Mouse (Mus musculus) liver, embryonic 12.5 days (tissue): ENCODE data around the gene Pdcd1. TPM values are rescaled to one million over a fixed set of nuclear protein-coding genes. Genes with fewer than 3 reads are reported as not detected.
A peak's percentile ranks its signal among the peaks of the same experiment; 100 is the strongest.
"Not testable (repeated sequence)": the region's sequence is repeated elsewhere in the genome, so short reads cannot be mapped to it uniquely, and the experiment has no call there.

Experiments used
- ATAC-seq: fragments of 200-750 bp; cut with Nextera tagmentation; 2 replicates; pipeline ENCODE4 v1.8.0; 2017; ENCODE audit warnings: moderate number of reproducible peaks, mild to moderate bottlenecking, moderate library complexity
- H3K27ac ChIP-seq: fragments of 300-500 bp; sonication (generic); 2 replicates; pipeline ENCODE4 v1.5.1; 2016; ENCODE audit warnings: mild to moderate bottlenecking
- H3K27me3 ChIP-seq: fragments of 300-500 bp; sonication (generic); replicated peaks from 2 replicates; pipeline ENCODE4 v1.6.1; 2016; ENCODE audit warnings: mild to moderate bottlenecking, moderate library complexity
- H3K36me3 ChIP-seq: fragments of 300-500 bp; sonication (generic); 2 replicates; pipeline ENCODE4 v1.6.1; 2016; ENCODE audit warnings: mild to moderate bottlenecking, moderate library complexity
- H3K4me1 ChIP-seq: fragments of 300-500 bp; sonication (generic); 2 replicates; pipeline ENCODE4 v1.6.1; 2016
- H3K4me2 ChIP-seq: fragments of 300-500 bp; sonication (generic); 2 replicates; pipeline ENCODE4 v1.6.1; 2016; ENCODE audit warnings: mild to moderate bottlenecking, moderate library complexity
- H3K4me3 ChIP-seq: fragments of 300-500 bp; sonication (generic); 2 replicates; pipeline ENCODE4 v1.5.1; 2016; ENCODE audit warnings: mild to moderate bottlenecking, moderate library complexity
- H3K9ac ChIP-seq: fragments of 300-500 bp; sonication (generic); 2 replicates; pipeline ENCODE4 v1.6.1; 2016; ENCODE audit warnings: mild to moderate bottlenecking, moderate library complexity
- H3K9me3 ChIP-seq: fragments of 300-500 bp; sonication (generic); replicated peaks from 2 replicates; pipeline ENCODE4 v1.6.1; 2016; ENCODE audit warnings: mild to moderate bottlenecking, moderate library complexity
- WGBS: fragments of 180-500 bp; shearing (Covaris S2); methylation state at CpG from one replicate; pipeline ENCODE4 v1.1.7; 2016; ENCODE audit not compliant: insufficient replicate concordance; 5-methylcytosine and 5-hydroxymethylcytosine counted together
- polyA plus RNA-seq: library from polyadenylated mRNA; unstranded; fragments of >200 nt; fragmentation: Nextera tagmentation; extraction: Ambion mirVana; gene quantifications from 2 replicates; pipeline ENCODE4 v1.2.1, GENCODE M21; 2016

The Pdcd1 gene
- polyA plus RNA-seq, 1 experiment from 2014 or later = not detected

DNA sequence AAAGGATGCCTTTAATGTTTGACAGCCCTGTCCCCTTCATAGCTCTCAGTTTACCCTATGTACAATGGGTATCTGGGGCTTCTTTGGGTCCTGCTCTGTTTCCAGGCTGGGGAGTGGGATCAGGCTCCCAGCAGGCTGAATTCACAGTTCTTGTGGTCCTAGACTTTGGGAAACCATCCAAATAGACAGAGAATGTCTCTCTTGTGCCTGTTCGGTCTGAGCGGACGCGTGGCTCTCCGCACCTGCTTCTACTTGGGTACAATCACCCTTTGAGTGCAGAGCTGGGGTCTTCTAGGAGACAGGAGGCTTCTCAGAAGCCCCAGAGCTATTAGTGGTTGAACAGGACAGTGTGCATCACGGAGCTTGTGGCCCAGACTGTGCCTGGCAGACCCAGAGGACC is 32.2 kb downstream of the Pdcd1 start, which contains the start of gene Neu4:
TSS of gene Neu4 (plus strand) at position 301 of the 400 bp plus-strand sequence.
- no peak within 1 kb of the TSS for H3K4me3 ChIP-seq
- H3K9ac ChIP-seq = no peak within 1 kb of the TSS
- H3K4me1 ChIP-seq = no peaks in the 10 kb centered on the region
- 69% methylated on average over 6 of the region's 6 CpGs for WGBS
- H3K4me2 ChIP-seq = no peak within 1 kb of the TSS
- no peaks in the 10 kb centered on the region for H3K36me3 ChIP-seq
- H3K27ac ChIP-seq = no peak within 1 kb of the TSS
- H3K9me3 ChIP-seq = no peaks in the 10 kb centered on the region
- ATAC-seq = no peak
- H3K27me3 ChIP-seq = no peaks in the 10 kb centered on the region

DNA sequence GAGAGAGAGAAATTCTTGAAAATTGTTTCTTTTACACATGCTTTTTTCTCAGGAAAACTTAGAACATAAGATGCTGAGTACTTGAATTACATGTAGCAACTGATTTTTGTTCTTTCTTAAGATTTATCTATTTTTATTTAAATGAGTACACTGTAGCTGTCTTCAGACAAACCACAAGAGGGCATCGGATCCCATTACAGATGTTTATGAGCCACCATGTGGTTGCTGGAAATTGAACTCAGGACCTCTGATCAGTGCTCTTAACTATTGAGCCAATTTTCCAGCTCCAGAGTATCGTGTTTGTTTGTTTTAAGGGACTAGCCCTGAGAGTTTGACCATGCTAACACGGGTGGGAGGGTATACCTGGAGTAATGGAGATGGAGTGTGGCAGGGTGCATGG is 40.7 kb downstream of the Pdcd1 start:
- no peaks in the 10 kb centered on the region for H3K27me3 ChIP-seq
- H3K4me2 ChIP-seq = no peak overlapping the region
- no peaks in the 10 kb centered on the region for H3K36me3 ChIP-seq
- WGBS = 35% methylated on average over 3 of the region's 3 CpGs
- no peaks in the 10 kb centered on the region for H3K9me3 ChIP-seq
- no peak for ATAC-seq
- H3K4me1 ChIP-seq = no peaks in the 10 kb centered on the region
- no peak overlapping the region for H3K9ac ChIP-seq
- H3K27ac ChIP-seq = no peak overlapping the region
- no peak overlapping the region for H3K4me3 ChIP-seq

DNA sequence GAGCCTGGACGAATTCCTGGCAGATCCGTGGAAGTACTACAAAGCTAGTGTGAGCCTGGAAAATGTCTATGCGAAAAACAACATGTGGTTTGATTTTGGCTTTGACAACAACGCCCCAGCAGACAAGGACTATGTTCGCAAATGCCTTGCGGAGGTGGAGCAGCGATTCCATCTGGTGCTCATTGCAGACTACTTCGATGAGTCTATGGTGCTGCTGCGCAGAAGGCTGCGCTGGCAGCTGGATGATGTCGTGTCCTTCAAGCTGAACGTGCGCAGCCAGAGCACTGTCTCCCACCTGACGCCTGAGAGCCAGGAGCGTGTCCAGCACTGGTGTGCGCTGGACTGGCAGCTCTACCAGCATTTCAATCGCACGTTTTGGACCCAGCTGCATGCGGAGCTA is 43.5 kb downstream of the Pdcd1 start:
- H3K4me2 ChIP-seq, H3K27ac ChIP-seq, H3K36me3 ChIP-seq, ATAC-seq, H3K9ac ChIP-seq, H3K27me3 ChIP-seq, H3K9me3 ChIP-seq, H3K4me1 ChIP-seq, H3K4me3 ChIP-seq: not testable (repeated sequence)
- 79% methylated on average over 16 of the region's 19 CpGs for whole genome bisulfite sequencing

DNA sequence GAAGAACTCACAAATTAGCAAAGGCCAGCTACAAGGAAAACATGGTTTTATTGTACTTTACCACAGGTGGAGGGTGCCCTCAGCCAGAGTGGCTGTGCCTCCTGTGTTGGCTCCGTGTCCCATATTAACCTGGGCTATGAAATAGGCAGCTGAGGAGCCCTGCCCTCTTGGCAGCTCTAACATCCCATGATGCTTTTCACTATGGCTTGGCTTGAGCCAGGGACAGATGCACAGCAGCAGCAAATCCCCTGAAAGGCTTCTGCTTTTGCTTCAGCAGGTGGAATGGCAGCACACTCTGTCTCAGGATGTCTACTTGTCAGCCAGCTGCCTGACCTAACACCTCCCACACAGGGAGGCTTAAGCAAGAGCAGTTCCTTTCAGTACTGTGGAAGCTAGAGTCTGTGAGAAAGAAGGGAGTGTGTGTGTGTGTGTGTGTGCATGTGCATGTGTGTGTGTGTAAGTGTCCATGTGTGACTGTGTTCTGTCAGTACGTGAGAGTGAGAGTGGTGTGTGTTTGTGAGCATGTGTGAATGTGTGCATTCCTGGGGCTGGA is 46.3 kb downstream of the Pdcd1 start:
- not testable (repeated sequence) for ATAC-seq
- WGBS = 64% methylated on average over 2 of the region's 2 CpGs

DNA sequence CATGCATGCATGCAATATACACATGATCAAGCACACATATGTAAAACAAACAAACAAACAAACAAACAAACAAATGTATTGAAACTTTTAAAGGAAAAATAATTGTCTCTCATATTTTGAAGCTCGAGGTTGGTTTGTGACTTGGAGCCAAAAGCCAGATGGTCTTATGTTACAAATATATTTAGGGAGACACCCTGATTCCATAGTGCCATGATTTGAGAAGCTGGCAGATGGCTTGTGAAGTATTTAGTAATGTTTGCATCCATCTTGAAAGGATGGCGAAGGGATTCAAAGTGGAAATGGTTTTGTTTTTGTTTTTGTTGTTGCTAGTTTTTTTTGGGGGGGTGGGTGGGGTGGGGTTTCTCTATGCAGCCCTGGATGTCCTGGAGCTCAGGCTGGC is 51.3 kb downstream of the Pdcd1 start:
- ATAC-seq = no peak
- Histone ChIP-seq H3K4me3 (no peak overlapping the region), H3K27me3 (no peaks in the 10 kb centered on the region), H3K27ac (no peak overlapping the region), H3K4me1 (no peaks in the 10 kb centered on the region), H3K9ac (no peak overlapping the region), H3K36me3 (no peaks in the 10 kb centered on the region), H3K9me3 (no peaks in the 10 kb centered on the region), H3K4me2 (no peak overlapping the region)
- 49% methylated on average over 2 of the region's 2 CpGs for WGBS

More for the DNA sequence above, 46.3 kb downstream of the Pdcd1 start:
- H3K27me3 ChIP-seq, H3K9ac ChIP-seq, H3K27ac ChIP-seq, H3K36me3 ChIP-seq, H3K4me3 ChIP-seq, H3K4me1 ChIP-seq, H3K9me3 ChIP-seq, H3K4me2 ChIP-seq: not testable (repeated sequence)

DNA sequence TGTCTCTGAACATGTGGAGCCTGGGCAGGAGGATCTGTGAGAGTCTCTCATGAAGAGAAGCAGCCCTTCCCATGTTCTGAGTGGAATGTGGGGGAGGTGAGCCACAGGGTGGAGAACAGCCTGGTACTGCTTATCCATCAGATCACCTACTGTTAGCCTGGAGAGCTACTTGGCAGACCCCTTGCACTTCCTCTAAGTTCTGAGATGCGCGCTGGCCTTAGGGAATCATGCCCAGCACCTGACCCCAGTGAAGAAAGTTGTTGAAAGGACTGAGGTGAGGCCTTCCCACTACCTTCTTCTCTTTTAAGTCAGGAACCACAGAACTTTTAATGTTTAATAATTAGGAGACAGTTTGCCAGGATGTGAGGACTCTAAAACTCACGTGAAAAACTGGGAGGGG is 60.9 kb downstream of the Pdcd1 start:
- not testable (repeated sequence) for H3K4me1 ChIP-seq, H3K27ac ChIP-seq, H3K4me2 ChIP-seq, H3K36me3 ChIP-seq, H3K9ac ChIP-seq, H3K4me3 ChIP-seq, H3K9me3 ChIP-seq, ATAC-seq, H3K27me3 ChIP-seq
- WGBS = 52% methylated on average over 3 of the region's 3 CpGs

DNA sequence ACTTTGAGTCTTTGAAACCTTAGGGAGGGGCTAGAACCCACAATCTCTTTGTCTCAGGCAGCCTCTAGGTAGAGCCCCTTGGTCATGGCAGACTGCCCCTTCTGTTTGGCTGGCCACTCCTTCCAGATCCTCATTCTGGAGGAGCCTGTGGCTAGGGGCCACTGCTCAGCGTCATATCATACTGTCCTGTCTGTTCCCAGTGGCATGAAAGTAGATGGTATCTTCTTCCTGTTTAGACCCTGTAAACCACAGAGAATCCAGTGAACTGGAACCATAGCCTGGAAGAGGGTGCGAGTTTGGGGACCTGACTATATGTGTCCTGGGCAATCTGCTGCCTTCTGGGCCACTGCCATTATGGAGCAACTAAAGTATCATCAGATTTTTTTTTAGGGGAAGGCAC is 61.3 kb downstream of the Pdcd1 start:
- ATAC-seq = peak; percentile 21; the same call in 1 of the 2 replicates

DNA sequence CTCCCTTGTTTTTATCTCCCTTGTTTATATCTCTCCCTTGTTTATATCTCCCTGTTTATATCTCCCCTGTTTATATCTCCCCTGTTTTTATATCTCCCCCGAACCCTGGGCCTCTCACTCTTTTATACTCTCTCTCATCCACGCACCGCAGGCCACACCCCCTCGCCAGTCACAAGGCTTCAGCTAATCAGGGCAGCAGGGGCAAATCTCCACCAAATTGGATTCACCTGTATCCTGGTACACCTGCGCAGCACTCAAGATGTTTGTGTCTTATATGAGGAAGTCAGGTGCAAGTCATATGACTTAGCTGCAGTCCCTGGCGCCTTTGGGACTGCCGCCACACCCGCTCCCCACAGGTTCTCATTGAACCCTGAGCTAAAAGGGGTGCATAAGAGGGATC is 62.1 kb downstream of the Pdcd1 start, which contains the start of gene Gal3st2c:
TSS of gene Gal3st2c (plus strand) at position 301 of the 400 bp plus-strand sequence.
- H3K4me1 ChIP-seq, H3K9ac ChIP-seq, ATAC-seq, H3K4me2 ChIP-seq, H3K27ac ChIP-seq, H3K27me3 ChIP-seq, H3K4me3 ChIP-seq, H3K36me3 ChIP-seq, H3K9me3 ChIP-seq: not testable (repeated sequence)
- 67% methylated on average over 7 of the region's 8 CpGs for WGBS

More for the DNA sequence above, 61.3 kb downstream of the Pdcd1 start:
- H3K4me2 ChIP-seq, H3K9ac ChIP-seq, H3K27me3 ChIP-seq, H3K4me1 ChIP-seq, H3K4me3 ChIP-seq, H3K9me3 ChIP-seq, H3K36me3 ChIP-seq, H3K27ac ChIP-seq: not testable (repeated sequence)
- WGBS = 14% methylated on average over 2 of the region's 2 CpGs

DNA sequence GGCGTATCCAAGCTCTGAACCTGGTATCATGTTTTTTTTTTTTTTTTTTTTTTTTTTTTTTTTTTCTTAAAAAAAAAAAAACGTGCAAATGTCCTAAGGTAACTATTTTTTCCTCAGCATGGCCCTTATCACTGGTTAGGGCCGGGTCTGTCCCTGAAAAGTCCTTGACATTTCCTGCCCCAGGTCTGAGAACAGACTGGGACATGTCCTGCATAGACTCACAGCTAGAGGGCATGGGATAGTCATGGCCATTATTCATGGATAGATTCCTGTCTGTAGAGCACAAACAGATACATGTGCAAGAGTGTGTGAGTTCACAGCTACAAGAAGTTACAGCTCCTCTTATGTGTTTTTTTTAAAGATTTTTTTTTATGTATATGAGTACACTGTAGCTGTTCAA is 63.6 kb downstream of the Pdcd1 start:
- 34% methylated on average over 3 of the region's 3 CpGs for WGBS

More for the DNA sequence above, 63.6 kb downstream of the Pdcd1 start:
- Histone ChIP-seq H3K4me2 (no peak overlapping the region), H3K27me3 (no peaks in the 10 kb centered on the region), H3K9ac (no peak overlapping the region), H3K27ac (no peak overlapping the region), H3K4me3 (no peak overlapping the region), H3K36me3 (no peaks in the 10 kb centered on the region), H3K9me3 (no peaks in the 10 kb centered on the region), H3K4me1 (no peaks in the 10 kb centered on the region)
- no peak for ATAC-seq

Other genes starting within 250 kb of the Pdcd1 start
- 15.5 and 17.1 TPM in 2 replicates for gene Ing5, start 248.6 kb downstream of the Pdcd1 start, polyA plus RNA-seq
- 7.6 and 8.0 TPM in 2 replicates for gene D2hgdh, start 227.6 kb downstream of the Pdcd1 start, polyA plus RNA-seq
- gene Gal3st2, start 191.2 kb downstream of the Pdcd1 start, polyA plus RNA-seq = not detected in 2 replicates
- not detected in 2 replicates for gene Gal3st2b, start 134.2 kb downstream of the Pdcd1 start, polyA plus RNA-seq
- gene Gal3st2c, start 62.0 kb downstream of the Pdcd1 start, polyA plus RNA-seq = not detected in 2 replicates
- not detected in 2 replicates for gene Neu4, start 32.1 kb downstream of the Pdcd1 start, polyA plus RNA-seq